Mouse (Mus musculus) spleen, adult 2 months (tissue): Measurements from ENCODE around the gene Hmgcr. TPM values are rescaled to one million over a fixed set of nuclear protein-coding genes. Genes with fewer than 3 reads are reported as not detected.

Experiments
- DNase-seq, 2 experiments: peaks; one replicate each; pipeline versions ENCODE4 v3.0.0 to v3.0.0-alpha.2; 2012 to 2021; ENCODE audit warnings: low spot score in 2 of 2, low read depth in 1 of 2
- H3K27ac ChIP-seq: fragments of 200-500 bp; 2 replicates; pipeline ENCODE4 v1.5.1; 2012; ENCODE audit warnings: low read length, inconsistent platforms; ENCODE audit not compliant: insufficient read depth
- H3K27me3 ChIP-seq: fragments of 200-500 bp; 2 replicates; pipeline ENCODE4 v1.6.1; 2012; ENCODE audit warnings: mild to moderate bottlenecking, moderate library complexity, low read length, inconsistent platforms; ENCODE audit not compliant: control insufficient read depth, insufficient read depth
- H3K36me3 ChIP-seq: fragments of 200-500 bp; 2 replicates; pipeline ENCODE4 v1.6.1; 2012; ENCODE audit warnings: mild to moderate bottlenecking, low read length, inconsistent platforms; ENCODE audit not compliant: control insufficient read depth, insufficient read depth
- H3K4me1 ChIP-seq: fragments of 200-500 bp; 2 replicates; pipeline ENCODE4 v1.6.1; 2011; ENCODE audit warnings: inconsistent platforms; ENCODE audit not compliant: control insufficient read depth, insufficient read depth, insufficient read length
- H3K4me3 ChIP-seq: fragments of 200-500 bp; 2 replicates; pipeline ENCODE4 v1.5.1; 2011; ENCODE audit warnings: mild to moderate bottlenecking, inconsistent platforms; ENCODE audit not compliant: insufficient read depth, insufficient read length; ENCODE audit errors: extremely low read depth
- CTCF ChIP-seq: fragments of 200-500 bp; IDR thresholded peaks from 2 replicates; pipeline ENCODE4 v1.5.1; 2011; ENCODE audit warnings: mild to moderate bottlenecking, inconsistent platforms; ENCODE audit not compliant: insufficient read depth, insufficient read length, insufficient replicate concordance; ENCODE audit errors: extremely low read depth
- POLR2A ChIP-seq: fragments of 200-500 bp; IDR thresholded peaks from 2 replicates; pipeline ENCODE4 v1.6.1; 2011; ENCODE audit warnings: low read depth, low read length, inconsistent platforms
- WGBS: fragments of 180-500 bp; shearing (Covaris S2); methylation state at CpG from one replicate; pipeline ENCODE4 v1.1.7; 2018; 5-methylcytosine and 5-hydroxymethylcytosine counted together
- polyA plus RNA-seq: library from polyadenylated mRNA; depleted of rRNA; stranded (reverse); fragments of >200 nt; gene quantifications from 2 replicates; pipeline ENCODE4 v1.2.3, GENCODE M21; 2012; rRNA removed

Gene Hmgcr
- 8.6 and 8.9 TPM in 2 replicates for polyA plus RNA-seq

- peak; percentile 92 to 97 for DNase-seq
- TF ChIP-seq CTCF (no peak), POLR2A (peak; percentile 78)
- WGBS, result under 1% methylated on average over 69 of the region's 70 CpGs
- Histone ChIP-seq H3K4me1 (peaks cover 8% of the 10 kb centered on the region; the same call in 1 of the 2 replicates), H3K4me3 (peak within 1 kb of the TSS; percentile 88), H3K36me3 (peaks cover 4% of the 10 kb centered on the region), H3K27me3 (no peaks in the 10 kb centered on the region), H3K27ac (peak within 1 kb of the TSS; percentile 95)
These were observed at the start of gene Hmgcr for GRCm38 (mm10) chr13:96670406-96671077. Hmgcr (minus strand) TSS chr13:96670936.

- Histone ChIP-seq H3K36me3 (no peaks in the 10 kb centered on the region), H3K27ac (no peak overlapping the region), H3K4me3 (no peak overlapping the region), H3K4me1 (no peaks in the 10 kb centered on the region), H3K27me3 (no peaks in the 10 kb centered on the region)
- 95% methylated on average over 2 of the region's 2 CpGs for WGBS
- no peak for DNase-seq
- TF ChIP-seq CTCF (no peak), POLR2A (no peak)
These were observed 49.3 kb upstream of the Hmgcr start for GRCm38 (mm10) chr13:96720003-96720402.

- Histone ChIP-seq H3K27ac (no peak overlapping the region), H3K4me1 (no peaks in the 10 kb centered on the region), H3K27me3 (no peaks in the 10 kb centered on the region), H3K4me3 (no peak overlapping the region), H3K36me3 (no peaks in the 10 kb centered on the region)
- no peak for DNase-seq
- 65% methylated on average over 1 of the region's 1 CpGs for WGBS
- TF ChIP-seq CTCF (no peak), POLR2A (no peak)
These were observed 47.1 kb upstream of the Hmgcr start for GRCm38 (mm10) chr13:96717821-96718220.

- no peaks in the 10 kb centered on the region for H3K27me3 ChIP-seq
These were observed 45.6 kb upstream of the Hmgcr start for GRCm38 (mm10) chr13:96716311-96716710.

GRCm38 (mm10) chr13:96709269-96710233, 38.8 kb upstream of the Hmgcr start:
- TF ChIP-seq POLR2A (no peak), CTCF (no peak)
- H3K27ac ChIP-seq, result no peak overlapping the region
- H3K27me3 ChIP-seq, result no peaks in the 10 kb centered on the region
- 74% methylated on average over 8 of the region's 8 CpGs for whole genome bisulfite sequencing
- no peak overlapping the region for H3K4me3 ChIP-seq
- DNase-seq, result no peak
- H3K36me3 ChIP-seq, result no peaks in the 10 kb centered on the region
- H3K4me1 ChIP-seq, result no peaks in the 10 kb centered on the region

More at GRCm38 (mm10) chr13:96716311-96716710, 45.6 kb upstream of the Hmgcr start:
- H3K4me3 ChIP-seq, result no peak overlapping the region
- TF ChIP-seq POLR2A, result no peak
- no peak for TF ChIP-seq CTCF
- DNase-seq, result no peak
- 93% methylated on average over 2 of the region's 2 CpGs for WGBS
- H3K4me1 ChIP-seq, result no peaks in the 10 kb centered on the region
- no peaks in the 10 kb centered on the region for H3K36me3 ChIP-seq
- no peak overlapping the region for H3K27ac ChIP-seq

GRCm38 (mm10) chr13:96702567-96703278, 32.0 kb upstream of the Hmgcr start:
- Histone ChIP-seq H3K27me3 (no peaks in the 10 kb centered on the region), H3K27ac (no peak overlapping the region), H3K4me3 (no peak overlapping the region), H3K4me1 (no peaks in the 10 kb centered on the region; the same call in 1 of the 2 replicates), H3K36me3 (no peaks in the 10 kb centered on the region)
- DNase-seq, result no peak
- 85% methylated on average over 9 of the region's 9 CpGs for WGBS
- no peak for TF ChIP-seq POLR2A
- TF ChIP-seq CTCF, result no peak
